Mouse (Mus musculus) small intestine, adult 10 weeks (tissue): ENCODE results near the gene Gm13283. TPM values are rescaled to one million over a fixed set of nuclear protein-coding genes. Genes with fewer than 3 reads are reported as not detected.

Source experiments
- polyA plus RNA-seq: library from polyadenylated mRNA; stranded (reverse); fragments of 350-450 nt; fragmentation: Illumina TruSeq; extraction: RNeasy Lipid Tissue Mini Kit (QIAGEN cat#74804); gene quantifications from one replicate; pipeline ENCODE4 v1.2.3, GENCODE M21; 2014; ENCODE audit warnings: low replicate concordance

The Gm13283 gene
- polyA plus RNA-seq: not detected

GRCm38 (mm10) chr4:88759610-88760268, at the start of gene Gm13283:
Gm13283 (plus strand) TSS chr4:88760119.

GRCm38 (mm10) chr4:88721791-88722721, 37.9 kb upstream of the Gm13283 start, which contains the start of the genes Gm26566 and Klhl9:
Gm26566 (plus strand) TSS chr4:88721805.
Klhl9 (minus strand) TSS chr4:88722465.

GRCm38 (mm10) chr4:88754818-88755340, 5.0 kb upstream of the Gm13283 start, which contains the start of gene Gm13271:
Gm13271 (plus strand) TSS chr4:88754868.

GRCm38 (mm10) chr4:88773534-88773933, 13.6 kb downstream of the Gm13283 start, which contains the start of gene Gm13290:
Gm13290 (plus strand) TSS chr4:88773834.

GRCm38 (mm10) chr4:88776622-88777021, 16.7 kb downstream of the Gm13283 start, which contains the start of gene Gm13289:
Gm13289 (plus strand) TSS chr4:88776922.

GRCm38 (mm10) chr4:88779550-88779949, 19.6 kb downstream of the Gm13283 start, which contains the start of gene Gm13272:
Gm13272 (plus strand) TSS chr4:88779850.

GRCm38 (mm10) chr4:88781831-88782230, 21.9 kb downstream of the Gm13283 start, which contains the start of gene Ifnz:
Ifnz (plus strand) TSS chr4:88782131.

GRCm38 (mm10) chr4:88785409-88785808, 25.5 kb downstream of the Gm13283 start, which contains the start of gene Gm13276:
Gm13276 (plus strand) TSS chr4:88785709.

GRCm38 (mm10) chr4:88788402-88788801, 28.5 kb downstream of the Gm13283 start, which contains the start of gene Gm13277:
Gm13277 (plus strand) TSS chr4:88788632.

GRCm38 (mm10) chr4:88791250-88791649, 31.3 kb downstream of the Gm13283 start, which contains the start of gene Gm13278:
Gm13278 (plus strand) TSS chr4:88791550.

GRCm38 (mm10) chr4:88793936-88794675, 34.2 kb downstream of the Gm13283 start, which contains the start of gene Gm13275:
Gm13275 (plus strand) TSS chr4:88794487.

GRCm38 (mm10) chr4:88797097-88797496, 37.2 kb downstream of the Gm13283 start, which contains the start of gene Gm13279:
Gm13279 (plus strand) TSS chr4:88797397.

GRCm38 (mm10) chr4:88799365-88799764, 39.4 kb downstream of the Gm13283 start, which contains the start of gene Gm13285:
Gm13285 (plus strand) TSS chr4:88799665.

GRCm38 (mm10) chr4:88802954-88803353, 43.0 kb downstream of the Gm13283 start, which contains the start of gene Gm13287:
Gm13287 (plus strand) TSS chr4:88803254.

GRCm38 (mm10) chr4:88805231-88805630, 45.3 kb downstream of the Gm13283 start, which contains the start of gene Gm13288:
Gm13288 (plus strand) TSS chr4:88805531.

Other genes starting within 250 kb of the Gm13283 start
- gene Ifnb1, start 237.3 kb upstream of the Gm13283 start, polyA plus RNA-seq: not detected
- gene Ifna15, start 201.9 kb upstream of the Gm13283 start, polyA plus RNA-seq: not detected
- not detected for gene Ifna14, start 188.3 kb upstream of the Gm13283 start, polyA plus RNA-seq
- gene Ifna9, start 167.7 kb upstream of the Gm13283 start, polyA plus RNA-seq: not detected
- gene Ifna12, start 156.7 kb upstream of the Gm13283 start, polyA plus RNA-seq: not detected
- not detected for gene C87499, start 125.7 kb upstream of the Gm13283 start, polyA plus RNA-seq
- not detected for gene Ifna13, start 115.7 kb upstream of the Gm13283 start, polyA plus RNA-seq
- not detected for gene Ifna16, start 83.2 kb upstream of the Gm13283 start, polyA plus RNA-seq
- not detected for gene Ifna2, start 76.2 kb upstream of the Gm13283 start, polyA plus RNA-seq
- gene Ifnab, start 68.8 kb upstream of the Gm13283 start, polyA plus RNA-seq: not detected
- not detected for gene Gm26566, start 38.3 kb upstream of the Gm13283 start, polyA plus RNA-seq
- gene Klhl9, start 37.7 kb upstream of the Gm13283 start, polyA plus RNA-seq: 117 TPM
- gene Gm13271, start 5.3 kb upstream of the Gm13283 start, polyA plus RNA-seq: not detected
- gene Gm13290, start 13.7 kb downstream of the Gm13283 start, polyA plus RNA-seq: not detected
- gene Gm13289, start 16.8 kb downstream of the Gm13283 start, polyA plus RNA-seq: not detected
- not detected for gene Gm13272, start 19.7 kb downstream of the Gm13283 start, polyA plus RNA-seq
- gene Ifnz, start 22.0 kb downstream of the Gm13283 start, polyA plus RNA-seq: not detected
- not detected for gene Gm13276, start 25.6 kb downstream of the Gm13283 start, polyA plus RNA-seq
- gene Gm13277, start 28.5 kb downstream of the Gm13283 start, polyA plus RNA-seq: not detected
- not detected for gene Gm13278, start 31.4 kb downstream of the Gm13283 start, polyA plus RNA-seq
- not detected for gene Gm13275, start 34.4 kb downstream of the Gm13283 start, polyA plus RNA-seq
- not detected for gene Gm13279, start 37.3 kb downstream of the Gm13283 start, polyA plus RNA-seq
- not detected for gene Gm13285, start 39.5 kb downstream of the Gm13283 start, polyA plus RNA-seq
- not detected for gene Gm13287, start 43.1 kb downstream of the Gm13283 start, polyA plus RNA-seq
- gene Gm13288, start 45.4 kb downstream of the Gm13283 start, polyA plus RNA-seq: not detected
- gene Ifna7, start 56.1 kb downstream of the Gm13283 start, polyA plus RNA-seq: not detected
- gene Ifna11, start 59.8 kb downstream of the Gm13283 start, polyA plus RNA-seq: not detected
- gene Ifna6, start 67.3 kb downstream of the Gm13283 start, polyA plus RNA-seq: not detected
- gene Ifna5, start 75.4 kb downstream of the Gm13283 start, polyA plus RNA-seq: not detected
- not detected for gene Ifna4, start 81.7 kb downstream of the Gm13283 start, polyA plus RNA-seq
- not detected for gene Ifna1, start 90.0 kb downstream of the Gm13283 start, polyA plus RNA-seq
- not detected for gene Ifne, start 120.1 kb downstream of the Gm13283 start, polyA plus RNA-seq